Mouse (Mus musculus) embryo, embryonic 11.5 days (tissue): ENCODE measurements around the gene Fgf11.

Experiments used
- DNase-seq: peaks from one replicate; pipeline ENCODE4 v3.0.0-alpha.2; 2012; ENCODE audit warnings: low read depth, low spot score

The Fgf11 gene

GRCm38 (mm10) chr11:69784793-69785272 lies 16.8 kb downstream of the Fgf11 start:
- DNase-seq: no peak

DNA sequence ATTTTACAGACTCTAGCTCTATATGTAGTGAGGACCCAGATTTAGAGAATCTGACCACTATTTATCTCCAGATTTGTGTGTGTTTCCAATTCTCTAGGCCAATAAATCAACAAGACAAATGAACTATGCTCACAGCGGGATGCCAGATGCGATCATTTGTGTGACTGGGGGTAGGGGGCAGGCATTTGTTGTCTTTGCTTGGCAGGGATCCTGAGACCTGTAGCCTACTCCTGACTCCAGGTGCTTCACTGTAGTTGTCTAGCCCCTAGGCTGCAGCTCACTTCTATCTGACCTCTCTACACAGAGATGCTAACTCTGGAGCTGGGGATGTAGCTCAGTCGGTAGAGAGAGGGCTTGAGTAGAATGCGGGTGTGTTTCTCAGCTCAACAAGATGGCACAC lies 19.8 kb downstream of the Fgf11 start:
- no peak for DNase-seq

- no peak for DNase-seq
Measured at GRCm38 (mm10) chr11:69778985-69779384, 22.7 kb downstream of the Fgf11 start.

DNA sequence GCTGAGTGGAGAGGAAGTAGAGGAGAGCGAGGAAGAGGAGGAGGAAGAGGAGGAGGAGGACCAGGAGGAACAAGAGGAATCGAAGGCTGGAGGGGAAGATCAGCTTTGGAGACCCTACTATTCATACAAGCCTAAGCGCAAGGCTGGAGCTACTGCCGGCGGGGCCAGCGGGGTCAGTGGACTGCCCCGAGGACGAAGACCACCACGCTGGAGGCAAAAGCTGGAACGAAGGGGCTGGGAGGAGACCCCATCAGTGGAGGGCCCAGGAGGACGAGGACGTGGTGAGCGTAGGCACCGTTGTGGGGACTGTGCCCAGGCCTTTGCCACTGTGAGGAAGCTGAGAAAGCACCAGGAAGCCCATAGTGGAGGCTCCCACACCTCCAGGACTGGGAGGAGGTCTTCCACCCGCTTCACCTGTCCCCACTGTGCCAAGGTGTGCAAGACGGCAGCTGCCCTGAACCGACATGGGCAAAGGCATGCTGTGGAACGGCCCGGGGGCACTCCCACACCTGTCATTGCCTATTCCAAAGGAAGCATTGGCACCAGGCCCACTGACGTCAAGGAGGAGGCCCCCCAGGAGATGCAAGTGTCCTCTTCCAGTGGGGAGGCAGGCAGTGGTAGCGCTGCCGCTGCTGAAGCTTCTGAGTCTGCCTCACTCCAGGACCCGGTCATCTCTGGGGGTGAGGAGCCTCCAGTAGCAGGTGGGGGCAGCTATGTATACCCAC lies 23.2 kb downstream of the Fgf11 start:
- DNase-seq: no peak

DNA sequence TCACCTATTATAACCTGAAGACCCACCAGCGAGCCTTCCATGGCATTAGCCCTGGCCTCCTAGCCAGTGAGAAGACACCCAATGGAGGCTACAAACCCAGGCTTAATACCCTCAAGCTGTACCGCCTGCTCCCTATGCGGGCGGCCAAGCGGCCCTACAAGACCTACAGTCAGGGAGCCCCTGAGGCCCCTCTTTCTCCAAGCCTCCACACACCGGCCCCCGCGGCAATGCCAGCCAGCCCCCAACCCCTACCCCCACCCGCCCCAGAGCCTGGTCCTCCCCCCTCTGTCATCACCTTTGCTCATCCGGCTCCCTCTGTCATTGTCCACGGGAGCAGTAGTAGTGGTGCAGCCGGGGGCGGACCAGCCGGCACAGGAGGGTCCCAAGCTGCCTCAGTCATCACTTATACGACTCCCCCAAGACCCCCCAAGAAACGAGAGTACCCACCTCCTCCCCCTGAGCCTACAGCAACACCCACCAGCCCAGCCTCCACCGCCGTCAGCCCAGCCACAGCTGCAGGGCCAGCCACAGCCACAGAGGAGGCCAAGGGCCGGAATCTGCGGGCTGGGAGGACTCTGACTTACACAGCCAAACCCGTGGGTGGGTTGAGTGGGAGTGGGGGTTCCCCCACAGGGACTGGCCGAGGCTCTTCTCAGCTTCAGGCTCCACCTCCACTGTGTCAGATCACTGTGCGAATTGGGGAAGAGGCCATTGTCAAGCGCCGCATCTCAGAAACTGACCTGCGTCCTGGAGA lies 24.0 kb downstream of the Fgf11 start:
- no peak for DNase-seq

DNA sequence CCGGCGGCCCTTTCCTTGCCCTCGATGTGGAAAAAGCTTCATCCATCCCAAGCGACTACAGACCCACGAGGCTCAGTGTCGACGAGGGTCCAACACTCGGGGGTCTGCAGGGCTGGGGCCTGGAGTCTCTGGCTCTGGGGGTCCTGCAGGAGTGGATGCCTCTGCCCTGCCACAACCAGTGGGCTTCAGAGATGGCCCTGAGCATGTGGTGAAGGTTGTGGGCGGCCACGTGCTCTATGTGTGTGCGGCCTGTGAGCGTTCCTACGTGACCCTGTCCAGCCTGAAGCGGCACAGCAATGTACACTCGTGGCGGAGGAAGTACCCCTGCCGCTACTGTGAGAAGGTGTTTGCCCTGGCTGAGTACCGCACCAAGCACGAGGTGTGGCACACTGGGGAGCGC lies 25.2 kb downstream of the Fgf11 start:
- no peak for DNase-seq

GRCm38 (mm10) chr11:69775716-69776115 lies 25.9 kb downstream of the Fgf11 start:
- DNase-seq: no peak

DNA sequence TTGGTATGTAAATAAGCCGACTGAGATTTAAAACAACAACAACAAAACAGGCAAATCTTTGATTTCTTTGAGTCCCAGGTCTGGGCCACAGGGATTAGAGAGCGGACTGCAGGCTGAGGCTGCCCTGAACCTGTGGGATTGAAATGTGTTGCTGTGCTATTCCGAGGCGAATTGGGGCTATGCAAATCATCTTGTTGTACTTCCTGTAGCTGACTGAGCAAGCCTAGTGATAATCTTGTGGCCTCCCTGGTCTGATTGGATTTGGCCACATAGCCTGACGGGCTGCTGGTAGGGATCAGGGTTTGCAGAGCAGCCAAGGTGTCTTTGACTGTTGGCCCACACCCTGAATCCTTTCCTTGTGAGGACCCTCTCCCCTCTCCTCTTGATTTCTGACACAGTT lies 26.7 kb downstream of the Fgf11 start:
- DNase-seq: no peak

DNA sequence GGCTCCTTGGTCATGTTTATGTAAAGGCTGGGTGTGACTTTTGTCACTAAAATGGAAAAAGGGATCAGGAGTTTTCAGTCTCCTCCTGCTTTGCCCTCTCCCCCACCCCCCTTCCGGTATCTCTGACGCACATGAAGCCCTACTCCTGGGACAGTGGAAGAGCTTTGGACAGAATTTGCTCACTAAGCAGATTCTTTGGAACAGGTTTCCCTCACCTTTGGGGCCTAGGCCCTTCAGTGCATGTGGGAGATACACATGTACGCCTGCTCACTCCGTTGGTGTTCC lies 34.1 kb downstream of the Fgf11 start:
- DNase-seq: no peak

GRCm38 (mm10) chr11:69766872-69767624 lies 34.6 kb downstream of the Fgf11 start:
- no peak for DNase-seq

DNA sequence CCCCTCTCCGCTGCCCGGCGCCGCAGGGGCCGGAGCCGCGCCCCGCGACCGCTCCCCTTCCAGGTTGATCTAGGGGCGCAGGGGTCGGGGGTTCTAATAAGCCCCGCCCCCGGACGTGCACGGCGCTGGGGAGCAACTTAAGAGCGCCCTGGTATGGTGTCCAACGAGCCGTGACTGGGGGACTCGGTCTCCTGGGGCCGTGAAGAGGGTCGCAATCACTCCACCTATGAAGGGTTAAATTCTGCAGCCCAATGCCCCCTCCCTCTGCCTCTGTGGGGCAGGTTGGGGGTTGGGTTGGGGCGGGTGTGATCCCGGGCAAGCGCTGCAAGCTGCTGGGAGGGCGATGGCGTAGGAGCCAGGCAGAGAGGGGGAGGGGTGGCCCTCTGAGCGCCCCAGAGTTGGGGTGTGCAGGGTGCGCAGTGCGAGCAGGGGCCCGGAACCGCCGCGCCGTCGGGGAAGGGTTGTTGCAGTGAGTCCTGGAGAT lies 35.5 kb downstream of the Fgf11 start:
- DNase-seq: no peak

GRCm38 (mm10) chr11:69765221-69766125 lies 36.2 kb downstream of the Fgf11 start, which contains the start of gene Zbtb4:
Gene Zbtb4 (plus strand): TSS chr11:69765912.
- DNase-seq: no peak

DNA sequence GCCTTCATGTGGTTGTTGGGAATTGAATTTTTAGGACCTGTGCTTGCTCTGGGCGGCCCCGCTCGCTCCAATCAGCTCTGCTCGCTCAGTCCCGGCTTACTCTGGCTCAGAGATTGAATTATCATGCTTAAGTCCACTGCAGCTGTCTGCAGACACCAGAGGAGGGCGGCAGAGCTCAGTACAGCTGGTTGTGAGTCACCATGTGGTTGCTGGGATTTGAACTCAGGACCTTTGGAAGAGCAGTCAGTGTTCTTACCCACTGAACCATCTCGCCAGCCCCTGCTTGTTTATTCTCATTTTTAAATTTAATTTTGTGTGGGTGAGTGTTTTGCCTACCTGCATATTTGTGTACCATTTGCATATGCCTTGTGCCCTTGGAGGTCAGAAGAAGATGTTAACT lies 38.1 kb downstream of the Fgf11 start:
- no peak for DNase-seq

DNA sequence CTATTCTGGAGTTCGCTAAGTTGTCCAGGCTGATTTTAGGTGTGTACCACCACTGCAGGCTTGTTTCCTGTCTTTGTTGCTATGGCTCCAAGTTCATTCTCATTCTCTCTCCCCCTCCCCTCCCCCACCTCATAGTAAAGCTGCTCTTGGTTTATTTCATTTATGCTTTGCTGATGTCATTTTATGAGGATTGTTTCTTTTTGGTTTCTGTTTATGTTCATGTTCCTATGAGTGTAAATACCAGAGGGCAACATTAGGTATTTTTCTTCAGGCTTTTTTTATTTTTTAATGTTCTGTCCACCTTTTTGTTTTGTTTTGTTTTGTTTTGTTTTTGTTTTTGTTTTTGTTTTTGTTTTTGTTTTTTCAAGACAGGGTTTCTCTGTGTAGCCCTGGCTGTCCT lies 39.8 kb downstream of the Fgf11 start, which contains the start of gene Slc35g3:
Gene Slc35g3 (minus strand): TSS at position 101 of the 400 bp plus-strand sequence.
- no peak for DNase-seq

DNA sequence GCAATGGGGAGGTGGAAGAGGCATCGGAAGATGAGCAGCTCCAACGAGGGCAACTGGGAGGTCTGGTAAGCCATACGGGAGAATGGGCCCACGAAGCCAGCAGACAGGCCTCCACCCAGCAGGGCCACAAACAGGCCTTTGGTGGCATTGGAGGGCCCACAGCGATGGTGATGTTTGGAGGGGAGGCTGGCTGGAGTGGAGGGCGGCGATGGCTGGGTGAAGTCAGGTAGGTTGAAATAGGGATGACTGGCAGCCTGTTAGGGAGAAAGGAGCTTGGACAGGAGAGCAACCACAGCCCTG lies 40.8 kb downstream of the Fgf11 start:
- no peak for DNase-seq

DNA sequence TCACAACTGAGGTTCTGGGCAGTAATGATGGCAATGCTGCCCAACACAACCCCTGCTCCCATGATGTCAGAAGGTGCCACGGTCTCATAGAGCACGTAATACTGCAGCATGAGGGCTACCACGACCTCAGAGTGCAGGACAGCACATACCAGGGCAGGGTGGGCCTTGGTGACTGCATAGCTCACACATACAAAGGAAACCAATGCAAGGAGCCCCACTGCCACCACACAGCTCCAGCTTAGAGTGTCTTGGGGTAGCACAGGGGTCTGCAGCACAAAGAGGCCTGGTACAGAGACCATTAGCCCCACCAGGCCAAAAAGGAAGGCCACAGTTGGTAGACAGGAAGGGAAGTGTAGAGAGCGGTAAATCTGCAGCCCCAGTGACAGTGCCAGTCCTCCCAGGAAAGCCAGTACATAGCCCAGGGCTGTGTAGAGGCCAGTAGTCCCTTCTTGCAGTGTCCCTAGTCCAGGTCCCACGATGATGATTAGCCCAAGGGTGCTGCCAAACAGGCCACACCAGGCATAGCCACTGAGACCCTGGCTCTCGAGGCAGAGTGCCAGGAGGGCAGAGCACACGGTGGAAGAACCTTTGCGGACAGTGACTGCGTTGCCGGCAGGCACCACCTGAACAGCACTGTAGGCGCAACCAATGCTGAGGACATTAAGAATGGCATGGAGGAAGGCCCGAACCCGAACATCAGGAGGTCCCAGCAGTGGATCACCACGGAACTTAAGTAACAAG lies 41.3 kb downstream of the Fgf11 start:
- no peak for DNase-seq

- DNase-seq: peak; percentile 86
Measured at GRCm38 (mm10) chr11:69758971-69759721, 42.5 kb downstream of the Fgf11 start.

GRCm38 (mm10) chr11:69758478-69758970 lies 43.1 kb downstream of the Fgf11 start, which contains the start of gene Polr2a:
Gene Polr2a (minus strand): TSS chr11:69758637.
- peak; percentile 97 for DNase-seq

GRCm38 (mm10) chr11:69758090-69758456 lies 43.6 kb downstream of the Fgf11 start:
- DNase-seq: peak; percentile 93
